Comparison of ENCODE assay signal across 12 mouse cellular contexts in genomic region chr4:148846724-148847123, GRCm38 (mm10). TPM values are rescaled to one million over a fixed set of nuclear protein-coding genes. Genes with fewer than 3 reads are reported as not detected.
A peak's percentile ranks its signal among the peaks of the same experiment; 100 is the strongest.
DNase-seq lines count a peak whose midpoint lies in the region; ATAC-seq lines count a peak whose summit lies in the region.
"Had no signal": no experiment of that assay in that cellular context is flagged by ENCODE, and none has a peak within 500 bp of the region (broad histone marks: within the 10 kb centered on the region; RNA-seq: fewer than 3 reads in every experiment).

No protein-coding gene starts in this region.

- no peaks in the 10 kb centered on the region for H3K9me3 ChIP-seq in heart, embryonic 15.5 days (replicated peaks)
- H3K9me3 ChIP-seq in lung, embryonic 15.5 days = no peaks in the 10 kb centered on the region
- H3K9me3 ChIP-seq in stomach, embryonic 14.5 days (ENCODE audit: control insufficient read depth, low read depth, low read length) = no peaks in the 10 kb centered on the region
- H3K9me3 ChIP-seq: embryonic facial prominence, embryonic 13.5 days had no signal

- no peak overlapping the region for H3K4me3 ChIP-seq in heart, embryonic 15.5 days
- no peak overlapping the region for H3K4me3 ChIP-seq in lung, embryonic 15.5 days
- no peak overlapping the region for H3K4me3 ChIP-seq in stomach, embryonic 14.5 days (ENCODE audit: low read depth, low read length)
- H3K4me3 ChIP-seq: embryonic facial prominence, embryonic 13.5 days had no signal

- no peak overlapping the region for H3K27ac ChIP-seq in heart, embryonic 15.5 days
- no peak overlapping the region for H3K27ac ChIP-seq in lung, embryonic 15.5 days
- no peak overlapping the region for H3K27ac ChIP-seq in stomach, embryonic 14.5 days (ENCODE audit: low read length)
- H3K27ac ChIP-seq: embryonic facial prominence, embryonic 13.5 days; hindbrain, embryonic 14.5 days; kidney, postnatal 0 days had no signal

- 56% methylated on average over 11 of the region's 11 CpGs for WGBS in heart, embryonic 15.5 days
- WGBS in lung, embryonic 15.5 days = 49% methylated on average over 11 of the region's 11 CpGs
- 46% methylated on average over 11 of the region's 11 CpGs for WGBS in stomach, embryonic 14.5 days

- ATAC-seq in heart, embryonic 15.5 days (replicated peaks; ENCODE audit: insufficient number of reproducible peaks, insufficient read depth, low FRiP score, low read depth) = no peak
- ATAC-seq in lung, embryonic 15.5 days (ENCODE audit: borderline replicate concordance, extremely low read depth, low FRiP score, low TSS enrichment) = no peak
- no peak for ATAC-seq in stomach, embryonic 14.5 days (ENCODE audit: insufficient number of reproducible peaks, insufficient read depth, low FRiP score, low read depth)

- intact Hi-C loops in gastrocnemius, postnatal 36 days (cut with DNase I) = no loop called here

- H3K36me3 ChIP-seq in heart, embryonic 15.5 days = no peaks in the 10 kb centered on the region
- no peaks in the 10 kb centered on the region for H3K36me3 ChIP-seq in lung, embryonic 15.5 days
- H3K36me3 ChIP-seq in stomach, embryonic 14.5 days (ENCODE audit: control insufficient read depth, insufficient read depth, low read length) = no peaks in the 10 kb centered on the region
- H3K36me3 ChIP-seq: embryonic facial prominence, embryonic 13.5 days had no signal

- no peaks in the 10 kb centered on the region for H3K27me3 ChIP-seq in heart, embryonic 15.5 days
- 0 out of 2 replicates have a peak, but pooled peaks cover 4% of the 10 kb centered on the region for H3K27me3 ChIP-seq in lung, embryonic 15.5 days
- no peaks in the 10 kb centered on the region for H3K27me3 ChIP-seq in stomach, embryonic 14.5 days (ENCODE audit: control insufficient read depth, insufficient read depth, low read length)

- peaks cover 47% of the 10 kb centered on the region for H3K4me1 ChIP-seq in heart, embryonic 15.5 days (replicated peaks)
- peaks cover 11% of the 10 kb centered on the region for H3K4me1 ChIP-seq in lung, embryonic 15.5 days
- H3K4me1 ChIP-seq in stomach, embryonic 14.5 days (ENCODE audit: control insufficient read depth, insufficient read depth, low read length) = peaks cover 8% of the 10 kb centered on the region

- DNase-seq in heart, adult 18-20 months = no peak
- no peak for DNase-seq in lung, adult 18-20 months
- peak; percentile 71 for DNase-seq in ZHBTc4 (ENCODE audit: low read depth, low spot score)
- no peak for DNase-seq in cerebellum, postnatal 10 days
- DNase-seq in gastrocnemius, postnatal 36 days = no peak

- no peak overlapping the region for H3K9ac ChIP-seq in heart, embryonic 15.5 days
- no peak overlapping the region for H3K9ac ChIP-seq in lung, embryonic 15.5 days
- H3K9ac ChIP-seq in stomach, embryonic 14.5 days (replicated peaks; ENCODE audit: low read depth, low read length) = no peak overlapping the region
- H3K9ac ChIP-seq: embryonic facial prominence, embryonic 13.5 days; hindbrain, embryonic 14.5 days had no signal

- H3K4me2 ChIP-seq in heart, embryonic 15.5 days = 0 out of 2 replicates have a peak overlapping the region, but pooled peaks have one; percentile 22
- H3K4me2 ChIP-seq in lung, embryonic 15.5 days = peak overlapping the region; percentile 31
- 0 out of 2 replicates have a peak overlapping the region, but pooled peaks have one; percentile 22 for H3K4me2 ChIP-seq in stomach, embryonic 14.5 days (replicated peaks; ENCODE audit: low read depth, low read length)
- H3K4me2 ChIP-seq: hindbrain, embryonic 14.5 days; midbrain, embryonic 11.5 days had no signal

RNA-seq across cellular contexts. Expression of gene Casz1, which starts 42.5 kb away (rescaled TPM):
- 20.7 and 22.6 TPM in 2 replicates for polyA plus RNA-seq in heart, embryonic 15.5 days (2015; fragmentation: Nextera tagmentation; extraction: Ambion mirVana)
- 10 to 100 TPM; 35.9 to 41.1 TPM for total RNA-seq in heart, adult 18-20 months (2021)
- polyA plus RNA-seq in lung, embryonic 15.5 days (2015; fragmentation: Nextera tagmentation; extraction: Ambion mirVana) = 5.4 and 6.5 TPM in 2 replicates
- polyA plus RNA-seq in stomach, embryonic 14.5 days (2014; fragmentation: Nextera tagmentation; extraction: Ambion mirVana) = 10.3 and 11.2 TPM in 2 replicates
- 10 to 100 TPM; 24.8 to 45.6 TPM for total RNA-seq in gastrocnemius, postnatal 36 days (2021)
